Mouse (Mus musculus): ENCODE measurements around the gene Afap1.

Afap1 gene

GRCm38 (mm10) chr5:35938249-35939223, 45.4 kb downstream of the Afap1 start:
- peak; percentile 91 for DNase-seq

DNA sequence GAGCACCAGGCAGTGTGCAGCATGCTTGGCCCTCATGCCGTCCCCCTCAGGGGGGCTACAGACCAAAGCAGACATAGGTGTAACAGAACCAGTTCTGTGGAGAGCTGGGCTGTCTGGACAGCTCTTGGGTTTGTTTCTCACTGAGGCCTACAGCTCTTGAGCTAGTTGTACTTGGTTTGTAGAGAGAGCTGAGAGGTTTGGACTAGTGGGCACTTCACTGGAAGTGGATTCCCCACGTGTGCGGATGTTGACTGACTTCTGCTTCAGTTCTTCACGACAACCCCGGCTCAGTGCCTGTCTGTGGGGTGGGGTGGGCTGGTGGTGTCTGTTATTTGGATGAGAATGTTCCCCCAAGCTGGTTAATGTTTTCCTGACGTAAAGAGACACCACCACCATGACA, 46.8 kb downstream of the Afap1 start:
- DNase-seq, result no peak

DNA sequence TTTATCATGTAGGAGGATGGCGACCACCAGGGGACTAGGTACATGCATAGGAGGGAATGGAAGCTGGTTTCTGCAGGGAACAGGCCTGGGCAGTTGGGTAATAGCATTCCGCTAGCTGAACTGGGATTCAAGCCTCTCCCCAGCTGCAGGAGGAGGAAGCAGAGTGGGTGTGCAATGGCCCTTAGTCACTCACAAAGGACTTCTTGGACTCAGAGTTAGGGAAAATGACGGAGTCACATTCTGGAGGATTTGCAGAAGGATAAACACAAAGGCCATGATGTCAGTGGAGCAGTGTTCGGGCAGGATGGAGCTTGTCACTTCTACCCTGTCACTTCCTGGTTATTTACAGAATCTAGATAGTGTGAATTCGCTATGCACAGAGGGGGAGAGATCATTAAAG, 50.4 kb downstream of the Afap1 start:
- DNase-seq, result peak; percentile 97

DNA sequence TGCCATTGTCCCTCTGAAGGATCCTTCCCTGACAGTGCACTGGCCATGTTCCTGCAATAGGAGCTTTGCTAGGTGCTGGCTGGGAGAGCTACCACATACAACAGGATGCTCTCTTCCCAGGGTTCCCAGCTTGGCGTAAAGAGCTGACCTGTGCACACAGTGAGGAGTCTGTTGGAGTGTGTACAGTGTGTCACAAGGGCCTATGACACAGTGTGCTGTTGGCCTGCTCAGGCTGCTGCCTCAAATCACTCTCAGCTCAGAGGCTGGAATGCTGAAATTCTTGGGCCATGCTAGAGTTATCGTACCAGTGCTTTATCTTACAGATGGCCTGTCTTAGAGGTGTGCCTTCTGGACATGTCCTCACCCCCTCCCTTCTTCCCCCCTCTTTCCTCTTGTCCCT, 53.7 kb downstream of the Afap1 start:
- DNase-seq, result no peak

- DNase-seq, result no peak
Measured at GRCm38 (mm10) chr5:35947427-35947826, 54.3 kb downstream of the Afap1 start.

GRCm38 (mm10) chr5:35948225-35948975, 55.3 kb downstream of the Afap1 start:
- peak; percentile 95 for DNase-seq

- DNase-seq, result no peak
Measured at GRCm38 (mm10) chr5:35949061-35949460, 55.9 kb downstream of the Afap1 start.

DNA sequence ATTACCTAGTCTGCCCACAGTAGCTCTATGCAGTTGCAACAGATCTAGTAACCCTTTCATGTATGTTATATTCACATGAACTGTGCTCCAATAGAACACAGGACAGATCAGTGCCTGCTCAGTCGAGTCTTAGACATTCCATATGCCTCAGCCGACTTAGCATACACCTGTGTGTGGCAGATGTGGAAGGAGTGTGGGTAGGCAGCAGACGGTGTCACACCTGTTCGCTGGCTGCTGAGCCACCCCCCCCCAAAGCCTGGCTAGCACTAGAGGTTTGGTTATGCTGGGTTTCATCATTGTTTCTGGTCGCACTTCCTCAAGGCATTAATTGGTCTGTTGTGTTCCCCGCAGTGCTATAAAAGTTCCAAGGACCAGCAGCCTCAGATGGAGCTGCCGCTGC, 57.4 kb downstream of the Afap1 start:
- DNase-seq, result no peak

DNA sequence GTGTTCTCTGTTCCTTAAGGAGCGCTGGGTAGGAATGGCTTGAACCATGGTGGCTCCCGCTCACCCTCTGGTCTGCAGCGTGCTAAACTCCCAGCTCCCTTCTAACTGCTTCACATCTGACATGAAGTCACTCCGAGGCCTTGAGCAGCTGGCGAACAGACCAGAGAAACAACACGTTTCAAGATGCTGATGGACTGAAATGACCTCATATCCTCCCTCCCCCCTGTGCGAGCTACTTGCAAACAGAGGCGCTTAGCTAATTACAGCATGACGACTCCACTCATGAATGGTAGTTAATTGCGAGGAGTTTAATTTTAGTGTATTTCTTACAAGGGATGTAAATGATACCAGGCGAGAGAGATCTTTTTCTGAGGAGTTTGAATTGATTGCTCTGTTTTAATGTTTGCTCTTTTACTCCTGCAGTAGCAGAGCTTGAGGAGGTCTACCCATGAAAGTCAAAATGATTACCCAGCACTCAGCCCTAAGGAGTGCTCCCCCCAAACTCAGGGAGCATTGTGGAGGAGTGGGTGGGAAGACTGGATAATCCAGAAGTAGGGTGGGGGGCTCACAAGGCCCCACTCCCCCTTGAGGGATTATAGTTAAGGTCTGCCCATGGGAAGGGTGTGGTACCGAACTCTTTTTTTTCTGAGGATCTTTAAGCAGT, 61.1 kb downstream of the Afap1 start:
- DNase-seq, result peak; percentile 97

- no peak for DNase-seq
Measured at GRCm38 (mm10) chr5:35956268-35956667, 63.1 kb downstream of the Afap1 start.

DNA sequence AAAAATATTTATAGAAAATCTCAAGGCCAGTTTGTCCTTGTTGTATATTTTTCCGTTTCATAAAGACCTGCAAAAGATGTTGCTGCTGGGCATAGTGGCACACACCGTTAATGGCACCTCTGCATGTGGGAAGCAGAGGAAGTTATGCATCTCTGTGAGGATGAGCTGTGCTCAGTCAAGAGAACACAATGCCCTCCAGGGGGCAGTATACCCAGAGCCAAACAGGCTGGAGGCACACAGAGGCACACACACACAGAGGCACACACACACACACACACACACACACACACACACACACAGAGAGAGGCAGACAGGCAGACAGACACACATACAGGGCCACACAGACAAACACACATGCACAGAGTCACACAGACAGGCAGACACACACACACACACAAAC, 65.6 kb downstream of the Afap1 start:
- DNase-seq, result no peak

- DNase-seq, result no peak
Measured at GRCm38 (mm10) chr5:35960168-35960567, 67.0 kb downstream of the Afap1 start.

DNA sequence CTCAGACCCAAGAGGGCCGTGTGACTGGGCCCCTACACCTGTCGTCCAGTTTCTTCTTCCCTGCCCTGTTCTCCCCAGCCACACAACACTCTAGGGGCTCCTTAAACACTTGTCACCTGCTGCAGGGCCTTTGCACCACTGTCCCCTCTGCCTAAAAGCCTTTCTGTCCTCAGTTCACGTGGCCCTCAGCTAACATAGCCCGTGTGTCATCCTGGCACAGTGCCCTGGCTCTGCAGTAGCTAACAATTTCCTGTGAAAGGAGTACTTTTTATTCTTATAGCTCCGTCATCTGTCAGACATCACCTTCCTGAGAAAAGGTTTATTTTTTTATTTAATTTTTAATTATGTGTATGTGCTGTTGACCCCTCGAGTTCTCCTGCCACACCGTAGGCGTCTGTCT, 68.2 kb downstream of the Afap1 start:
- no peak for DNase-seq

GRCm38 (mm10) chr5:35963635-35964034, 70.5 kb downstream of the Afap1 start:
- DNase-seq, result peak; percentile 96

- DNase-seq, result no peak
Measured at GRCm38 (mm10) chr5:35965036-35965435, 71.9 kb downstream of the Afap1 start.

GRCm38 (mm10) chr5:35969857-35970256, 76.7 kb downstream of the Afap1 start:
- peak; percentile 93 for DNase-seq

DNA sequence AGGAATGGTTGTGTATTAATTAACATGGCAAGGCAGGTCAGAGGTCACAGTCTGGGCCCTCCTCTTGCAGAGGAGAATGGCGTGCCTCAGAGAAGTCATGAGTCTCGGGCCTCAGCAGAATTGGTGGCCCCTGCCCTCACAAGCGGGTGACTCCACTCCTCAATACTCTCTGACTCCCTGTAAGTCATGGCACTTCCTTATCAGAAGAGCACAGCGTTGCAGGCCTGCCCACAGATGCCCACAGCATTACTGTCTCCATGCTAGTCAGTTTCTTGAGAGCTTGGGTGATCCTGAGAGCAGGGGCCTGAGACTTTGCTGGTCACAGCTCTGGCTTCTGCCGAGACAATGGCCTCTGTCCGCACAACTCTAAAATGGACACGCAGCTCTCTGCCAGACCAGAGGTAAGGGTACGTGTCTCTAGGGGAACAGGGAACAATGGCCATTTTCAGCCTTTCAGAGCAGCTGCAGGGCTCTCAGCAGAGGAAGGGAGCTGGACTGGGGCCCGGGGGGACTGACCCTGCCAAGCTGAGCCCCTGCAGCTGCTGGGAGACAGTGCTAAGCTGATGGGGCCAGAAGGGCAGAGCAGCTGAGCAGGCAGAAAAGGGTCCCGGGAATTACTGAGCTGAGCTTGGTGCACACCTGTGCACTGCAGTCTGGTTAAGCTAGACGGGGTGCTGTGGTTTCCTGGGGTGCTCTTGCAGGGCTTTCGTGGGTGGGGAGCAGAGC, 77.4 kb downstream of the Afap1 start:
- DNase-seq, result peak; percentile 96

DNA sequence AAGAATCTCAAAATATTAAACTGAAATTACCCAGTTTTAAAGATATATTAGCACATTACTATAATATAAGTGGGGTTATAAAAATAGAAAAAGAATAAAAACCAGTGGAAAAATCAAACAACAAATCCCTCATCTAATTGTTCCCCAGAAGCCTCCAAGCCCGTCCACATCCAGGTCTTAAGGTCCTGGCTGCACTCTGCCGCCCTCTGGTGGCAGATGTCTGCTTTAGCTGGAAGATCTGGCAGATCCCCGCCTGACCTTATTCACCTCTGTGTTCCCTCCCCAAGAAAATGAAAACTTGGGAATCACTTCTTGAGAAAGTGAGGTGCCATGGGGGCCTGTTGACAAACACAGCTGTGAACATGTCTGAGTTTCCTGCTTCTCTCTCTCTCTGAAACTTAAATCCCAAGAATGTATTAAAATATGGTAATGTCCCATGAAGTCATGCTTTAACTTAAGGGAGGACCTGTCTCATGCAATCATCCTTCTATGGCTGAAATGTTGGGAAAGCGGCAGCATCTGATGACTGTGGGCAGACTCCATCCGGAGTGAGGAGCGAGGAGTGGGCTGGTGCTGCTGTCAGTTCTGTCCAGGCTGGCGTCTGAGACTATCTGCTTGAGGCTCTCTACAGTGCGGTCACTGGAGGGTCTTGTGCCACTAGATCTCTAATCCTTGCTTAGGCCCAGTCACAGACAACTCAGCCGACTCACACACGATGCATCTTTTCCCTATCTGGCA, 78.9 kb downstream of the Afap1 start:
- peak; percentile 96 for DNase-seq

DNA sequence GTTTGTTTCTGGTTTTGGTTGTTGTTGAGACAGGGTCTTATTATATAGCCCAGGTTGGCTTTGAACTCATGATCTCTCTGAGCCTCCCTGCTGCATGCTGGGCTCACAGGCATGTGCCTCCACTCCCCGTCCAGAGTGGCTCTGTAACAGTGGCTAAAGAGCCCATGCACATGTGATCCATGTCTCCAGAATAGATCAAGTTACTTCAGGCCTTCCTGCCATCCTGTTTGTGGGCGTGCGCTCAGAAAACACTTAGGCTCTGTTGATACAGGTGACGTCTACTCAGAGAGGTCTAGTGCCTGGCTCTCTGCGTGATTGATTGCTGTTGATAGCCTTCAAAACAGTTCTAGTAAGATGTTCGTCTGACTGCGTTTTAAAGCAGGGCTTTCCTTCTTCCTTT, 79.6 kb downstream of the Afap1 start:
- peak; percentile 91 for DNase-seq

GRCm38 (mm10) chr5:35973800-35974199, 80.7 kb downstream of the Afap1 start:
- peak; percentile 99 for DNase-seq

DNA sequence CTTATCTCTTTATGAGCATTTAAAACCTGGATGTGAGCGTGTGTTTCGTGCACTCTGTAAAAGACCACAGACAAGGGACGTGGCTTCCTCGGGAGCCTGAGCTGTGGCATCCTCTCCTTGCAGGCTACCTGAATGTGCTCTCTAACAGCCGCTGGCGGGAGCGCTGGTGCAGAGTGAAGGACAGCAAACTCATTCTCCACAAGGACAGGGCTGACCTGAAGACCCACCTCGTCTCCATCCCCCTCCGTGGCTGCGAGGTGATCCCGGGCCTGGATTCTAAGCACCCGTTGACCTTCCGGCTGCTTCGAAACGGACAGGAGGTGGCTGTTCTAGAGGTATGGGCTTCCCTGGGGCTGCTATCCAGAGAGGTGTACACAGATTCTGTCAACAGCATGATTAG, 81.1 kb downstream of the Afap1 start:
- DNase-seq, result peak; percentile 94

DNA sequence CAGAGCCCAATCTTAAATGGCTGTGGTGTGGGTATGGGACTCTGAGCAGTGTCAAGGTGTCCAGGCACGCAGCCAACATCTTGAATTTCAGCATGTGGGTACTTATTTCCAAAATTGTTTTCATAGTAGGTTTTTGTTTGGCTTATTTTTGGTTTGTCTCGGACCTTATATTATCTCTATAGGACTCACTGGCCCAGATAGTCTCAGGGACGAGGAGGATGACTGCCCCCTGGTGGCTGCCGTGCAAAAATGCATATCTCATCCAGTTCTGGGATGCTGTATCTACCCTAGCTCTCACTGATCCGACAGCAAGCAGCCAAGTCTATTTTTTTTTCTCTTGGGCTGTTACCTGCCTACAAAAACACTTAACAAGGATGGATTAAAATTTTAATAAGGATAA, 82.6 kb downstream of the Afap1 start:
- DNase-seq, result peak; percentile 93
